Mouse (Mus musculus) spleen, postnatal 10 days (tissue): ENCODE measurements around the gene Inpp5b.
"Not testable (repeated sequence)": the region's sequence is repeated elsewhere in the genome, so short reads cannot be mapped to it uniquely, and the experiment has no call there.

ENCODE experiments used
- DNase-seq, 2 experiments: peaks; one replicate each; pipeline ENCODE4 v3.0.0; 2021 to 2022; ENCODE audit warnings: low spot score in 2 of 2

Inpp5b gene

DNA sequence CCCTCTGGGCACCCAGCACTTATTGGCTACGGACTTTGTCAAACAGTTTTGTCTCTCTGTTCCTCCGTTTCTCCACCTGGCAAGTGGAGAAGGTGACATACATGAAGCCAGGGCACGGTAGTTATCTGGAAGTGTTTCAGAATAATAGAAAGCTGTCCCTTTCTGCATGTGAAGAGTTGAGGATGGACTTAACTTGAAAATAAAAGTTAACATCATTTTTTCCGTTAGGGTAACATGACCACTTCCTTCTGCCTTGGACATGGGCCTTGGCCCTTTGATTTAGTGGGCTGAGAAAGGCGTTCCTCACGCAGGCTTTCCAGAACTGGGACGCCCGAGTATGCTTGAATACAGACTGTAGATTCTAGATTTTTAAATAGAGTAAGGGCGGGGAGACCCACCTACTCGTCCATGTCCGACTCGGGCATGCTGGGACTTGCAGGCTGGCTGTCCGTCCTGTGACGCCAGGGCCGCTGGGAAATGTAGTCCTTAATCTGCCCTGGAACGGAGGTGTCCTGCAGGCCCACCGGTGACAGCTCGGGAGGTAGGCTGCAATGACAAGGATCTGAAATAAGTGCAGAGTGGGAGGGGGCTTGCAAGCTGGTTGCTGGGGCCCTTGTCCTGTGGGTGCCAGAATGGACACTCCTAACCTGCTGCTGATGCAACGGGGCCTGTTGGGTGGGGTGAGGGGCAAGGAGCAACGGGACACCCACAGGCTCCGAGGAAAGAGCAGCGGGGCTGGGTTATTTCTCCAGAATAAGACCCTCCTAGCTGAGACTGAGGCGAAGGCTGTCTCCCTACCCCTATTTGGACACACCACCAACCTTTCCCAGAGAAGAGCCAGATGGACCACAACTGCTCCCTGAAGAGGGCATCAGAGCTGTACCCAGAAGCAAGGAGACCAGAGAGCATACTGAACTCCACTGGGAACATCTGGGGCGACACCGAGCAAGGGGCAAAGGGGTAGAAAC, at the start of gene Inpp5b:
Gene Inpp5b, plus strand, starts transcription at position 475 of the 968 bp plus-strand sequence.
- DNase-seq: peak; percentile 59 to 82

DNA sequence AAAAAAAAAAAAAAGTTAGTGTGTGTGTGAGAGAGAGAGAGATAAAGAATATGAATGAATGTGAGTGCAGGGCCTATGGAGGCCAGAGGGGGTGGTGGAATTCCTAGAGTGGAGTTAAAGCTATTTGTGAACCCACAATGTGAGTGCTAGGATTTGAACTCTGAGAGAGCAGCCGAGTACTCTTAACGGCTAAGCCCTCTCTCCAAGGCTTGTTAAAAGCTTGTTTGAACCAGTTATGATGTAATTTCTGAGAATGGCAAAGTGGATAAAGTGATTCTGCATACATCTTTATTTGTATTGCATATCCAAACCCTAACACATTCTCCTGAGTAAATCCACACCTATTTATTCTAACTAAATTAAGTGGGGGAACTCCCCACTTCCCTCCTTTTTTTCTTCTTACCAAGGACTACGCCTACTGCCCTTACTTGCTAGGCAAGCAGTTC, 49.2 kb upstream of the Inpp5b start:
- DNase-seq: no peak

DNA sequence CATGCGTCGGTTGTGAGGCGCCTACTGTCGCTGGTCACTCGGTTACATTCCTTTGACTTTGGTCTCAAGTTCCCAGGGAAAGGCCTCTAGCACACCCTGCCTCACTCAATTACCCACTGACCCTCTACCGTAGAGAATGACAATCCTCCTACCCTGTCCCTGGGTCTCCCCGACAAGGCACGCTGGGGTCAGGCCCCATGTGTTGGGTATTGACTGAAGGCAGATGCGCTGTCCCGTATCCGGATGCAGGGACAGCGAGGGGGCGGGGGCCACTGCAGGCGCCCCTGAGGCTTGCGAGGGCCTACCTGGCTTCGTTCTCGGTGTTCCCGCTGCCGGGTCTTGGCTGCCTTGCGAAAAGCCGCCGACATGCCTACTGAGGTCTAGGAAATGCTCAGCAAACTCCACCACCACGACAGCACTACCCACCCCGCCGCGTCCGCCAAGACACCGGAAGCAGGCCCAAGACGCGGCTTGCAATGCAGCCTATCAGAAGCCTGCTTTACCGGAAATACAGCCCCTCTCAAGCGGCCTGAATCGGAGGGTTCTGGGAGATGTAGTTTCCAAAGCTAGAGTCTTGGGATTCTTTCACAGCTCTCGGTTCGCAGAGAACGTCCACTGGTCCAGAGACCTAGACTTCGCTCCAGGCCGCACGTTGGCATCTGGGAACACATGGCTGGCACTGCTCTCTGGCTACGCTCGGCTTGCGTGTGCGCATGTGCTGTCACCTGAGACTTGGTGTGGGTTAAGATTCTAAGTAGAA, 48.3 kb upstream of the Inpp5b start, which contains the start of gene Utp11:
Gene Utp11, minus strand, starts transcription at position 466 of the 760 bp plus-strand sequence.
- peak; percentile 79 to 87 for DNase-seq

DNA sequence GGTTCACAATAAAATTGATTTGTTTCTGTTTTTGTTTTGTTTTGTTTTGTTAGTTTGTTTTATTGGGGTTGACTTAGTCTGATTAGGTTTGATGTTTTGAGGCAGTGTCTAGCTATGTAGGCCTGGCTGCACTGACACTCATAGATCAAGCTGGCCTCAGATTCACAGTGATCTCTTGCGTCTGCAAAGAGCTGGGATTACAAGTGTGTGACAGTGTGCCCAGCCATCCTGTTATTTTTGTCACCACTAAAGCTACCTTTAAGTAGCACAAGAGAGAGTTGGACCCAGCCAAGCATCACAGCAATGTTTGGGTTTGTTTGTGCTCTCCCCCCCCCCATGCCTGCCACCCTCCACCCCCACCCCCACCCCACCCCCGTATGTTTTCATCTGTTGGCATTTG, 47.1 kb upstream of the Inpp5b start:
- DNase-seq: no peak

DNA sequence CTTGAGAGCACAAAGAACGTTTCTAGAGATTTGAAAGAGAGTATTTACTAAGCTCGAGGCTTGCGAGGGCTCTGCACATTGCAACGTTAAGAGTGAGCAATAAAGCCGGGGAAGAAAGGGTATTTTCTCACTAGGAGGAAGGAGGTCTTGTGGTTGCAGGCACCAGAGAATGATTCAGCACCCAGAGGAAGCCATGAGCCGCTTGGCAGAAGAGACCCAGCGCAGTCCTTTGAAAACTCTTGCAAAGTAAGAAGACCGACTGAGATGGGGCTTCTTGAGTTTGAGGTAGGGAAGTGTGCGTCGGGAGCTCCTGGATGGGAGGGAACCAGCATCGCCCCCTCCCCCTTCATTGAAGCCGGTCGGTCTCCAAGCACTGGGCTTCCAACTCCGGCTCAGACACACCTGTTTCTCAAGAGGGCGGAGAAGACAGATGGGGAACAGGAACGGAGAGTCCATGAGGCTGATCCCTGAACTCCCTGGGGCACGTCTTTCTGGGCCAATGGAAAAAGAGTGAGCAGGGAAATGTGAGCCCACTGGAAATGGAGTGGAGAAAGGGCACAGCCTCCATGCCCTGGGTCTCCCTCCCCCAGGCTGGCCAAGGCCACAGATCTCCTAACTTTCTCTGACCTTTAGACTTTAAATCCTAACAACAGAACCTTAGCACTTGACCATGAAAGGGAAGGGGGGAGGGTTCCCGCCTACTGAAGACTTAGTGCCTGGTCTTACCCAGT, 45.7 kb upstream of the Inpp5b start:
- no peak for DNase-seq

DNA sequence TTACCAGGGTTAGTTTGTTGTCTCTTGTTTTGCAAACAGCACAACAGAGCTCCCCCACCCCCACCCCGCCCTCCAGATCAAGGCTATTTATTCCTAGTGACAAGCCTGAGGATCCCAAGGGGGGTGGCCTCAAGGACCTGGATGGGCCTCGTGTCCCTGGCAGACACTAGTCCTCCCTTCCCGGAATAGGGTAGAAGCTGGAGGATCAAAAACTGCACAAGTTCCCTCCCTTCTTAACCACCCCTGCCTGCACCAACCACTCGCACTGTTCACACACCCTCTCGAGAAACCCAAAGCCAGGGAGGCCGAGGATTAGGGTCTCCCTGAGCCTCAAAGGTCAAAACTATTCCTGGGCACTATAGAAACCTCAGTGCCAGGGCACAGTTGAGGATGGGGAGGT, 41.9 kb upstream of the Inpp5b start:
- DNase-seq: no peak

DNA sequence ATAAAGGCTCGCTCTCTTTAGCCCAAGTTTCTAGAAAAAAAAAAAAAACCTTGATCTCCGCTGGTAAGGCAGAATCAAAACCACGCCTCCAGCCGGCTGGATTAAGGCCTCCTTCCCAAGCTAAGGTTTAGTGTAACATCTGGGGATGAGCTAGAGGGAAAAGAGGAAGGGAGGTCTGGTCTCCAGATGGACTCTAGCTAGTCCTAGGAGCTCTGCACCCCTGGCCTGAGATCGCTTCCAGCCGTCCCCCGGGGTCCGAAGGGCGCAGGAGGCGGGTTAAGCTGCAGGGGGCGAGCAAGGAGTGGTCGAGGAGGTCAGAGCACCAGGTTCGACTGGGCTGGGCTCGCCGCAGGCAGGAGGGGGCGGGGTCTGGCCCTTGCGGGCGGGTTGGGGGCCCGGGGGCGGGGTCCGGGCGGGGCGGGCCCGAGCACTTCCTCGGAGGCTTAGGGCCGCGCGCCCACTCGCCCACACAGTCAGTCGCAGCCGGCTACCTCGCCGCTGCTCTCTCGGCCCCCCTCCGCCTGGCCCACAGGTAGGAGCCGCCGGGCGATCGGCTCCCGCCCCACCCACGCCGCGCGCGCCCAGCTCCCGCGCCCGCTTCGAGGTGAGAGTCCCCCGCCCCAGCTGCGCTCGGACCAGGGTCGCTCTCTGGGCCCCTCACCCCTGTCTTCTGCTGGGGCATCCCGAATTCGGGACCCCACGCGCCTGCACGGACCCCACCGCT, 41.2 kb upstream of the Inpp5b start, which contains the start of gene Fhl3:
Gene Fhl3, plus strand, starts transcription at position 454 of the 724 bp plus-strand sequence.
- peak; percentile 37 to 72 for DNase-seq

DNA sequence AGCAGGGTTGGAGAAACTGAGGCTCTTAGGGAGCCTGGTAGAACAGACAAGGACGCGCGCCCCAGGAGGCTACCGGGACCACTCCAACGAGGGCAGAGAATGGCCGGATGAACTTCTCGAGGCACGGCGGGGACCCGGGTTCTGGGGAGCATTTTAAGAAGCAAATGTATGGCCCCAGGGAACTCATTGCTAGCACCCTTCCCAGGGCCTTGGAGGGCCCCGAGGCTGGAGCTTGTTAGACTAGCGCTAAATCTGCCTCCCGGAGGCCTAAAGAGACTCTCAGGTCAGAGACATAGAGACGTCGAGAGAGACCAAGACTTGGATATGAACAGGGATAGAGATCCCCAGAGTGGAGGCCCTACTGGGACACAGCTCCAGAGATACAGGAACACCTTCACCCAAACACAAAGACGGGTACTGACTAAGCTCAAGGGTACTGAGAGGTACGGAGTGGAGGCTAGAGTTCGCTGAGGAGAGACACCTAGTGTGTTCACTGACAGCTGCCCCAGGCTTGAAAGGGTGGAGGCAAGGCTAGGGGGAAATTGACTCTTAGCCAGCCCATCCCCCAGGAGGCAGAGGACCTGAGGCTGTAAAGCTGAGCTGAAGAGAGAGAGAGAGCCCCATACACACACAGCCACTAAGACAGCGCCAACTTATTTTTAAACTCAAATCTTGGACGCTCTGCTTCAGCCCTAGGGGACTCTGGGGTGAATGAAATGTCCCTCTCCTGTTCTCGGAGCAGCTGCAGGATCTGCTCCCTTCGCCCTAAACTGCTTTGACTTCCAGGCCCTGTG, 40.4 kb upstream of the Inpp5b start:
- DNase-seq: peak in 1 of 2 experiments; percentile 34

DNA sequence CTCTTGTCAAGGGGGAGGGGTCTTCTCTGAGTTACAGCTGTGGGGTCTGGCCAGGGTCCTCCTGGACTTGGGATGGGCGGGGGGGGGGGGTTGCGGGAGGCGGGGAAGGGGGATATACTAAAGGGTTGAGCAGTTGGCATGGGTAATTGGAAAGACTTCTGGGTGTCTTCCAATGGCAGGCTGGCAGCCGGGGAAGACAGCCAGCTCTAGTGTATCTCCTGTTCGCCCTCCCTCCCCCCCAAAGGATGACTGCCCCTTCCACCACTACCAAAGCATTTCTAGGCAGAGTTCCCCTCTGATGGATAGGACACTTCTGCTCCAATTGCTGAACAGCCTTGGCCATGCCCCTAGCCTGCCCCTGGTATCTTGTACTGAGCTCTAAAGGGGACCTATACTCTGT, 39.7 kb upstream of the Inpp5b start:
- DNase-seq: no peak

DNA sequence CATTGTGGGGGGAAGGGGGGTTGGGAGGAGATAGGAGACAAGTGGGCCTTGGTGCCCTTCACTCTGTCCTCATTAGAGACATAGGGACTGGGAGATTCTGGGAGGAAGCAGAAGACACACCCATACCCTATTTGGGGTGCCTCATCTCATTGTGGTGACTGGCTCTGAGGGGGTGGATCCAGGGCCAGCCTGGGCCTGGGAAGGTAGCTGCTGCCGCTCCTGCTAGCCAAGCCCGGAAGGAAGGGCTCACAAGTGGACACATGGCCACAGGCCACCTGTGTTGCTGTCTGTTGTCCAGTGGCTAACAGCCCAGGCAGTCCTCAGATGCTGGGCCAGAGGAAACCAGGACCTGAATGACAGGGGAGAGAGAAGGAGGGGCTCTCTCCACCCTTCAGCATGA, 38.2 kb upstream of the Inpp5b start:
- no peak for DNase-seq

DNA sequence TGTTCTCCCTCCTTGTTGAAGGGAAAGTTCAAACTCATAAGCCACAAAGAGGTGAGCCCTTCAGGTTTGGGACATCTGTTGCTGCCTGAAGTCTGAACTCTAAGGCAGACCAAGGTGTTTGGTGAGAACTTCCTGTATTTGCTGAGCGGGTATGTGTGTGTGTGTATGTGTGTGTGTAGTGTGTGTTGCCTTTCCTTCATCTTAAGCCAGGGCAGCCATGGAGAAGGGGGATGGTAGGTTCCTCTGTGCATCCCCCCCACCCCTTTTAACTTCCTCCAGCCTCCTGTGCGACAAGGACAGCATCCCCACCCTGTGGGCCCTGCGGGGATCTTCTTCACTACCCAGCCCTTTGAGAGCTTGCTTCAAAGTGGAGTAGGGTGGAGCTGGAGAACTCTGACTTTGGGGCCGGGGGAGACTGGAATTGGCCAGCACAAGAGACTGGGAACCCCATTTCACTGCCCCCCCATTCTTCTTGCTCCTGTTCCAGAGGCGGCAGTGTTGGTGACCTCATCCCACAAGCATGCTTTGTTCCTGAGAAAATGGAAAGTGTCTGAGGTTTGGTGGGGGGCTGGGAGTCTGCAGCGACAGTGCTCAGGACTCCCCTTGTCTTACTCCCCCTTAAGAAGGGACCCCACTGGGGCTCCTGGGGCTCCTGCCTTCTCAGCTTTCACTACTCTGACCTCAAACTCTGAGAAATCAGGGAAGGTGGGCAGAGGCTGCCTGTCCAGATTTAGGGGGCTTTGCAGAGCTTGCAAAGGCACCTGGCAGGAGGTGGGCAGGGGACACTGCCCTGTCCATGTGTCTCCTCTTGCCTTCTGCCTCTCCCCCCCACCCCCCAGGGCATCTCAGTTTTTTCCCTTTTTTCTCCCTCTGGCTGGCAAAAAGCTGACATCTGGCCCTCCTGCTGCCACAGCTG, 37.5 kb upstream of the Inpp5b start:
- DNase-seq: no peak

DNA sequence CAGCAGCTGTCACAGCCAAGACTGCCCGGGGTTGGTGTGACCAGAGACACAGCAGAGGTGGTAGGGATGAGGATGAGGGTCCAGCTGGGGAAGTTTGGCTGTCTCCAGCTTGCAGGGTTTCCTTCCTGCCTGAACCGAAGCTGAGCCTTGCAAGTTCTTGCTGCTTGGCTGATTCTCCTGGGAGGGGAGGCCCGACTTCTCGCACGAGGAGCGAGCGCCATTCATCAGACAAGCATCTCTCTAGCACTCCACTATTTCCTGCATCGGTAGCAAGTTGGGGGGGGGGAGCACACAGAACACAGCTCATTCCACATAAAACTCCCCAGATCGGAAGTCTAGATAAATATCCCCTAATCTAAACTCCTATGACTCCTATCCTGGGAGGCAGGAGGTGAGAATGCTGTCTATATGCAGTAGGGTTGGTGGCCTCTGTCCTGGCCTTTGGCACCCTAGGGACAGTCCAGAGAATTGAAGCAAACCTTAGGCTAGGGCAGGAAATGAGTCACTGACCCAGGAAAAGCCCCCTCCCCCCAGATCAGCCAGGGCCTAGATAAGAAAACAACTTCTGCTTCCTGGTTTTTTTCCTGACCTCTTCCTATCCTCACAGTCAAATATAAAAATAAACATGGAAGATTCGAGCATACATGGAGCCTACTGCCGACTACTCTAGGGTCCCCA, 36.7 kb upstream of the Inpp5b start:
- DNase-seq: no peak

DNA sequence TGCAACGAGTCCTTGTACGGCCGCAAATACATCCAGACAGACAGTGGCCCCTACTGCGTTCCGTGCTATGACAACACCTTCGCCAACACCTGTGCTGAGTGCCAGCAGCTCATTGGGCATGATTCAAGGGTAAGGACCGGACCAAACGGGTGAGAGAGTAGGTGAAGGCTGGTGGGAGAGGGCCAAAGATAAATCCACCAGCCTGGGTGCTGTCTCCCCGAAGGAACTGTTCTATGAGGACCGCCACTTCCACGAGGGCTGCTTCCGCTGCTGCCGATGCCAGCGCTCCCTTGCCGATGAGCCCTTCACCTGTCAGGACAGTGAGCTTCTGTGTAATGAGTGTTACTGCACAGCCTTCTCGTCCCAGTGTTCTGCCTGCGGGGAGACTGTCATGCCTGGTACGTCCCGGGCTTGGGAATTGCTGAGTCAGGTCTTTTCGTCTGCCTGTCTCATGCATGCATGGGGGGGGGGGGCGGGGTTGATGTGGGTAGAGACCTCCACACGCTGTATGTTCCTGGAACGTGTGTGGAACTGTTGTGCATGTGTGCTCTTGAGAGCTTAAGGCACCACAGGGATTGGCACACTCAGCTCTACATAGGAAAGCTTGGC, 35.9 kb upstream of the Inpp5b start:
- DNase-seq: no peak

DNA sequence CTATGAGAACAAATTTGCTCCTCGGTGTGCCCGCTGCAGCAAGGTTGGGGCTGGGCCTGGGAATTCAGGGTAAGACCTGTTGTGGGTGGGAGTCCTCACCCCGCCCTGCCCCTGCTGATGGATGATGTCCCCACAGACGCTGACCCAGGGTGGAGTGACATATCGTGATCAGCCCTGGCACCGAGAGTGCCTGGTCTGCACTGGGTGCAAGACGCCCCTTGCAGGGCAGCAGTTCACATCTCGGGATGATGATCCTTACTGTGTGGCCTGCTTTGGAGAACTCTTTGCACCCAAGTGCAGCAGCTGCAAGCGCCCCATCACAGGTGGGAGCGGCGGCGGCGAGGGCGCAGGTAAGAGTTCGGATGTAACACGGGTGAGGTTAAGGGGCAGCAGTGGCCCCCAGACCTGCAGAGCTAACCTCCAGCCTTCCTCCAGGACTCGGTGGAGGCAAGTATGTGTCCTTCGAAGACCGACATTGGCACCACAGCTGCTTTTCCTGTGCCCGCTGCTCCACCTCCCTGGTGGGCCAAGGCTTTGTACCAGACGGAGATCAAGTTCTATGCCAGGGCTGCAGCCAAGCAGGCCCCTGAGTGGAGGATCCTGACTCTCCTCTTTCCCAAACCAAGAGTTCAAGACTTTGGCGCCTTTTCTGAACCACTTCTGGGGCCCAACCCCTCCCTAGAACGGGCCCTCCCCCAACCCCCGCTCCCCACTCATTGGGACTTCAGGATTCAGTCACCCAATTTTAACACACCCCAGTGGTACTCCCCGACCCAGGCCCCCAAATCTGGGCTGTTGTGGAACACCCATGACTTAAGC, 34.1 kb upstream of the Inpp5b start:
- not testable (repeated sequence) for DNase-seq

DNA sequence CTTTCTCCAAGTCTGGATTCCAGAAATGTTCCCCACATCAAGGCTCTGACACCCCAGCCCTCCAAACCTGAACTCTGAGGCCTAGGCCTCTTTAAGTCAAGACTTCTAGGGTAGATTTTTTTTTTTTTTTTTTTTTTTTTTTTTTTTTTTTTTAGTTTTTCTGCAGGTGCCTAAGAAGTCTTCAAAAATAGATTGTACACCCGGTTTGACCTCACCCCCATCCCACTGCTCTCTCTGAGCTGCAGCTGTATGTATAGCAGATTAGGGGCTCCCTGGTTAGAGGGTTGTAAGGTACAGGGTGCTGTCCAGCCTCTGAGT, 33.5 kb upstream of the Inpp5b start:
- not testable (repeated sequence) for DNase-seq

DNA sequence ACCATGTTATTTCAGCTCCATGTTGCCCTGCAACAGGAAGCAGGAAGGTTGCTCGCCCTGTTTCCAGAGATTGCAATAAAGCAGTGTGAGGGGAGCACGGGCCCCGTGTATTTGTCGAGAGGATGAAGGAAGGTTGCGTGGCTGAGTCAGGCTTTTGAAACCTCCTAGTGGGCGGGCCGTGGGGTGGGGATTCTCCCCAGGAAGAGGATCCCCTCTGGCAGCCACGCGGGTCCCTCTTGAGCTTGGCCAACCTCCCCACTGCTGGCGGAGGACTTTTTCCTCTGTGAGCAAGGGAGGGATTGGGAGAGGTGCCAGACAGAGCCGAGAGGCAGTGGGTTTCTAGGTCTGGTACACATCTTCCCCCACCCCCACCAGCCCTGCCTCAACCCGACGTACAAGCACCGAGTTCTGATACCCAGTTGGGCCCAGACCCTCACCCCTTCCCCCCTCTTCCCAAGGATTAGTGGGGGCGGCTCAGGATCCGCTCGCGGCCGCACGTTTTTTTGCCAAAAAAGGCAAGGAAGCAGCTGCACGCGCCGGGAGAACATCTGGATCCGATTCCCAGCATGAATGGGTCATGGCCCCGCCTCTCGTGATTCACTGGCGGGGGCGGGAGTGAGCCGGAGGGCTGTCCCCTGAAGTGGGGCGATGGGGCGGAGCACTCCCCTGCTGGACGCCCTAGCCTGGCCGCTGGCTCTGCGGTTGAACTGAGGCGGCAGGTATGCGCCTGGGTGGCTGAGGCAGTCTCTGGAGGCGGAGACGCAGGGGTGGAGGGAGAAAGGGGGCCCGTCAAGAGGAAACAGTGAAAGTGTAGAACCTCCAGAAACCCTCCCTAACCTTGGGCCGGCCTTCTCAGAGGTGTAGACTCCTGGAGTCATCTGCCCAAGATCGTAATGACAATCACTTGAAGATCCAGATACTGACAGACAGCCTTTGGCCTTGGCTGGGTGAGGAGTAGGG, 32.9 kb upstream of the Inpp5b start:
- DNase-seq: peak; percentile 51 to 76
